Mouse (Mus musculus): ENCODE data around the gene Dzip3. TPM values are rescaled to one million over a fixed set of nuclear protein-coding genes. Genes with fewer than 3 reads are reported as not detected.

Gene Dzip3
- polyA plus RNA-seq, 1 experiment from 2014 or later: 14.7 TPM

- H3K4me2 ChIP-seq (ENCODE audit: low read depth, low read length): peak overlapping the region; percentile 63
- H3K9me3 ChIP-seq (replicated peaks; ENCODE audit: control insufficient read depth, low read length): no peaks in the 10 kb centered on the region
- H3K36me3 ChIP-seq (ENCODE audit: control insufficient read depth, insufficient read depth): 0 out of 2 replicates have a peak, but pooled peaks cover 3% of the 10 kb centered on the region
- 18% methylated on average over 10 of the region's 10 CpGs for WGBS
- peaks cover 10% of the 10 kb centered on the region for H3K4me1 ChIP-seq (ENCODE audit: control insufficient read depth, insufficient read depth, low read length)
- peak overlapping the region; percentile 94 for H3K9ac ChIP-seq (ENCODE audit: low read length)
- ATAC-seq (replicated peaks; ENCODE audit: extremely low read depth, insufficient read depth, low FRiP score): no peak
- peak overlapping the region; percentile 81 for H3K4me3 ChIP-seq (ENCODE audit: low read length)
- no peaks in the 10 kb centered on the region for H3K27me3 ChIP-seq (ENCODE audit: control insufficient read depth, insufficient read depth, low read length)
- peak overlapping the region; percentile 91 for H3K27ac ChIP-seq (ENCODE audit: low read length)
Observed at GRCm38 (mm10) chr16:48992437-48993230, 1.3 kb downstream of the Dzip3 start.

GRCm38 (mm10) chr16:48989700-48990099, 4.3 kb downstream of the Dzip3 start:
- Histone ChIP-seq H3K4me3 (ENCODE audit: low read length) (no peak overlapping the region), H3K36me3 (ENCODE audit: control insufficient read depth, insufficient read depth) (0 out of 2 replicates have a peak, but pooled peaks cover 3% of the 10 kb centered on the region), H3K27me3 (ENCODE audit: control insufficient read depth, insufficient read depth, low read length) (no peaks in the 10 kb centered on the region), H3K9me3 (replicated peaks; ENCODE audit: control insufficient read depth, low read length) (no peaks in the 10 kb centered on the region), H3K9ac (ENCODE audit: low read length) (no peak overlapping the region), H3K4me2 (ENCODE audit: low read depth, low read length) (no peak overlapping the region), H3K27ac (ENCODE audit: low read length) (no peak overlapping the region), H3K4me1 (ENCODE audit: control insufficient read depth, insufficient read depth, low read length) (peaks cover 12% of the 10 kb centered on the region)
- ATAC-seq (replicated peaks; ENCODE audit: extremely low read depth, insufficient read depth, low FRiP score): no peak

GRCm38 (mm10) chr16:48985034-48985627, 8.8 kb downstream of the Dzip3 start:
- Histone ChIP-seq H3K4me3 (ENCODE audit: low read length) (no peak overlapping the region), H3K4me2 (ENCODE audit: low read depth, low read length) (no peak overlapping the region), H3K36me3 (ENCODE audit: control insufficient read depth, insufficient read depth) (peaks cover 1% of the 10 kb centered on the region; the same call in 1 of the 2 replicates), H3K4me1 (ENCODE audit: control insufficient read depth, insufficient read depth, low read length) (peaks cover 6% of the 10 kb centered on the region; the same call in 1 of the 2 replicates), H3K9ac (ENCODE audit: low read length) (no peak overlapping the region), H3K27me3 (ENCODE audit: control insufficient read depth, insufficient read depth, low read length) (no peaks in the 10 kb centered on the region), H3K27ac (ENCODE audit: low read length) (no peak overlapping the region), H3K9me3 (replicated peaks; ENCODE audit: control insufficient read depth, low read length) (no peaks in the 10 kb centered on the region)
- ATAC-seq (replicated peaks; ENCODE audit: extremely low read depth, insufficient read depth, low FRiP score): no peak
- WGBS: 73% methylated on average over 5 of the region's 5 CpGs

- Histone ChIP-seq H3K27ac (ENCODE audit: low read length) (no peak overlapping the region), H3K27me3 (ENCODE audit: control insufficient read depth, insufficient read depth, low read length) (no peaks in the 10 kb centered on the region), H3K4me3 (ENCODE audit: low read length) (no peak overlapping the region), H3K9ac (ENCODE audit: low read length) (no peak overlapping the region), H3K4me1 (ENCODE audit: control insufficient read depth, insufficient read depth, low read length) (no peaks in the 10 kb centered on the region), H3K4me2 (ENCODE audit: low read depth, low read length) (no peak overlapping the region), H3K36me3 (ENCODE audit: control insufficient read depth, insufficient read depth) (peaks cover 15% of the 10 kb centered on the region), H3K9me3 (replicated peaks; ENCODE audit: control insufficient read depth, low read length) (no peaks in the 10 kb centered on the region)
- no peak for ATAC-seq (replicated peaks; ENCODE audit: extremely low read depth, insufficient read depth, low FRiP score)
Observed at GRCm38 (mm10) chr16:48979965-48980364, 14.0 kb downstream of the Dzip3 start.

GRCm38 (mm10) chr16:48973548-48973947, 20.4 kb downstream of the Dzip3 start:
- Histone ChIP-seq H3K9me3 (replicated peaks; ENCODE audit: control insufficient read depth, low read length) (no peaks in the 10 kb centered on the region), H3K4me2 (ENCODE audit: low read depth, low read length) (no peak overlapping the region), H3K27ac (ENCODE audit: low read length) (no peak overlapping the region), H3K4me1 (ENCODE audit: control insufficient read depth, insufficient read depth, low read length) (no peaks in the 10 kb centered on the region), H3K27me3 (ENCODE audit: control insufficient read depth, insufficient read depth, low read length) (no peaks in the 10 kb centered on the region), H3K9ac (ENCODE audit: low read length) (no peak overlapping the region), H3K4me3 (ENCODE audit: low read length) (no peak overlapping the region), H3K36me3 (ENCODE audit: control insufficient read depth, insufficient read depth) (peaks cover 18% of the 10 kb centered on the region)
- WGBS: 95% methylated on average over 1 of the region's 1 CpGs
- no peak for ATAC-seq (replicated peaks; ENCODE audit: extremely low read depth, insufficient read depth, low FRiP score)

- WGBS: 93% methylated on average over 2 of the region's 2 CpGs
Observed at GRCm38 (mm10) chr16:48972996-48973395, 21.0 kb downstream of the Dzip3 start.

GRCm38 (mm10) chr16:48941805-48942204, 52.2 kb downstream of the Dzip3 start:
- no peaks in the 10 kb centered on the region for H3K4me1 ChIP-seq (ENCODE audit: control insufficient read depth, insufficient read depth, low read length)
- H3K4me3 ChIP-seq (ENCODE audit: low read length): no peak overlapping the region
- WGBS: 67% methylated on average over 1 of the region's 1 CpGs
- H3K27ac ChIP-seq (ENCODE audit: low read length): no peak overlapping the region
- H3K27me3 ChIP-seq (ENCODE audit: control insufficient read depth, insufficient read depth, low read length): no peaks in the 10 kb centered on the region
- H3K9me3 ChIP-seq (replicated peaks; ENCODE audit: control insufficient read depth, low read length): no peaks in the 10 kb centered on the region
- no peak overlapping the region for H3K9ac ChIP-seq (ENCODE audit: low read length)
- H3K36me3 ChIP-seq (ENCODE audit: control insufficient read depth, insufficient read depth): peaks cover 16% of the 10 kb centered on the region
- ATAC-seq (replicated peaks; ENCODE audit: extremely low read depth, insufficient read depth, low FRiP score): no peak
- H3K4me2 ChIP-seq (ENCODE audit: low read depth, low read length): no peak overlapping the region

More at GRCm38 (mm10) chr16:48972996-48973395, 21.0 kb downstream of the Dzip3 start:
- Histone ChIP-seq H3K4me2 (ENCODE audit: low read depth, low read length) (no peak overlapping the region), H3K9ac (ENCODE audit: low read length) (no peak overlapping the region), H3K27ac (ENCODE audit: low read length) (no peak overlapping the region), H3K4me3 (ENCODE audit: low read length) (no peak overlapping the region), H3K9me3 (replicated peaks; ENCODE audit: control insufficient read depth, low read length) (no peaks in the 10 kb centered on the region), H3K27me3 (ENCODE audit: control insufficient read depth, insufficient read depth, low read length) (no peaks in the 10 kb centered on the region), H3K36me3 (ENCODE audit: control insufficient read depth, insufficient read depth) (peaks cover 13% of the 10 kb centered on the region; the same call in 1 of the 2 replicates), H3K4me1 (ENCODE audit: control insufficient read depth, insufficient read depth, low read length) (no peaks in the 10 kb centered on the region)
- ATAC-seq (replicated peaks; ENCODE audit: extremely low read depth, insufficient read depth, low FRiP score): no peak

- ATAC-seq (replicated peaks; ENCODE audit: extremely low read depth, insufficient read depth, low FRiP score): no peak
- Histone ChIP-seq H3K36me3 (ENCODE audit: control insufficient read depth, insufficient read depth) (peaks cover 24% of the 10 kb centered on the region), H3K4me3 (ENCODE audit: low read length) (no peak overlapping the region), H3K27ac (ENCODE audit: low read length) (no peak overlapping the region), H3K4me1 (ENCODE audit: control insufficient read depth, insufficient read depth, low read length) (no peaks in the 10 kb centered on the region), H3K9ac (ENCODE audit: low read length) (no peak overlapping the region), H3K9me3 (replicated peaks; ENCODE audit: control insufficient read depth, low read length) (no peaks in the 10 kb centered on the region), H3K4me2 (ENCODE audit: low read depth, low read length) (no peak overlapping the region), H3K27me3 (ENCODE audit: control insufficient read depth, insufficient read depth, low read length) (no peaks in the 10 kb centered on the region)
- WGBS: 53% methylated on average over 1 of the region's 1 CpGs
Observed at GRCm38 (mm10) chr16:48923724-48924123, 70.2 kb downstream of the Dzip3 start.

GRCm38 (mm10) chr16:48913206-48913605, 80.8 kb downstream of the Dzip3 start:
- Histone ChIP-seq H3K4me2 (ENCODE audit: low read depth, low read length) (no peak overlapping the region), H3K4me1 (ENCODE audit: control insufficient read depth, insufficient read depth, low read length) (no peaks in the 10 kb centered on the region), H3K27me3 (ENCODE audit: control insufficient read depth, insufficient read depth, low read length) (no peaks in the 10 kb centered on the region), H3K4me3 (ENCODE audit: low read length) (no peak overlapping the region), H3K36me3 (ENCODE audit: control insufficient read depth, insufficient read depth) (no peaks in the 10 kb centered on the region), H3K9me3 (replicated peaks; ENCODE audit: control insufficient read depth, low read length) (no peaks in the 10 kb centered on the region), H3K27ac (ENCODE audit: low read length) (no peak overlapping the region), H3K9ac (ENCODE audit: low read length) (no peak overlapping the region)
- no peak for ATAC-seq (replicated peaks; ENCODE audit: extremely low read depth, insufficient read depth, low FRiP score)
- 90% methylated on average over 3 of the region's 3 CpGs for WGBS

Data from heart, embryonic 16.5 days (tissue).